In the genomic region with DNA sequence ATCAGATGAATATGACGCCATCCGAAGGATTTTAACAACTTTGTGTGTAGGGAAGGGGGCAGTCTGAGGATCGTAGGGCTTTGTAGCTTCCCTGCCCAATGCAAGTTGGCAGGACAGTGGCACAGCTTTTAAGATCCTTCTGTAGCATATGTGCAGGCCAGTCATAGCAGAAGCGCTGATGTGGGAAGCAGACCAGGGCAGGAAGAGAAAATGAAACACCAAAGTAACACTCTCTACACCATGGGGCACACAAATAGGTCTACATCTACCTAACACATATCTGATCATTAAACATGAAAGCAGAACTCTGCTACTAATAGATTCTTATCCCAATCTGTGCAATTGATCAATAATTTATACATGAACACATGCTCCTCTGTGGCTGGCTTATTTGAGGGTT, we compare ENCODE assay signal across 22 mouse cellular contexts.
"Had no signal": no experiment of that assay in that cellular context is flagged by ENCODE, and none has a peak within 500 bp of the region (broad histone marks: within the 10 kb centered on the region; RNA-seq: fewer than 3 reads in every experiment).

No protein-coding gene starts in this region.

- H3K4me3 ChIP-seq: gastrocnemius, adult 2 months; heart, embryonic 10.5 days; heart, embryonic 12.5 days; hindbrain, embryonic 13.5 days; hindbrain, embryonic 15.5 days; intestine, embryonic 15.5 days; layer of hippocampus, adult 2 months; left cerebral cortex, adult 2 months; limb, embryonic 10.5 days; limb, embryonic 12.5 days had no signal

- ATAC-seq: inflammation-experienced regulatory T-cells, adult 6 months; intestine, embryonic 15.5 days; intestine, postnatal 0 days had no signal

- DNase-seq: gastrocnemius, adult 2 months; gastrocnemius, postnatal 10 days; gastrocnemius, postnatal 25 days; heart, postnatal 10 days; heart, postnatal 4 days; kidney, adult 18-20 months; kidney, adult 8-10 months; kidney, postnatal 10 days; kidney, postnatal 25 days; kidney, postnatal 4 days; liver had no signal

- H3K9me3 ChIP-seq: heart, embryonic 10.5 days; heart, embryonic 12.5 days; hindbrain, embryonic 13.5 days; hindbrain, embryonic 15.5 days; intestine, embryonic 15.5 days; limb, embryonic 10.5 days; limb, embryonic 12.5 days had no signal

- H3K36me3 ChIP-seq: heart, embryonic 10.5 days; heart, embryonic 12.5 days; hindbrain, embryonic 13.5 days; hindbrain, embryonic 15.5 days; intestine, embryonic 15.5 days; limb, embryonic 10.5 days had no signal

- H3K27ac ChIP-seq: gastrocnemius, adult 2 months; heart, embryonic 10.5 days; hindbrain, embryonic 13.5 days; hindbrain, embryonic 15.5 days; intestine, embryonic 15.5 days; layer of hippocampus, adult 2 months; left cerebral cortex, adult 2 months; limb, embryonic 10.5 days; limb, embryonic 12.5 days had no signal

- H3K27me3 ChIP-seq: heart, embryonic 12.5 days; hindbrain, embryonic 13.5 days; hindbrain, embryonic 15.5 days; intestine, embryonic 15.5 days; limb, embryonic 12.5 days had no signal

- H3K4me1 ChIP-seq: intestine, embryonic 15.5 days had no signal
